Mouse (Mus musculus): ENCODE measurements around the gene Rab3d. TPM values are rescaled to one million over a fixed set of nuclear protein-coding genes. Genes with fewer than 3 reads are reported as not detected.
A peak's percentile ranks its signal among the peaks of the same experiment; 100 is the strongest.

The Rab3d gene
- total RNA-seq, 1 experiment from 2014 or later: 71.9 TPM

DNA sequence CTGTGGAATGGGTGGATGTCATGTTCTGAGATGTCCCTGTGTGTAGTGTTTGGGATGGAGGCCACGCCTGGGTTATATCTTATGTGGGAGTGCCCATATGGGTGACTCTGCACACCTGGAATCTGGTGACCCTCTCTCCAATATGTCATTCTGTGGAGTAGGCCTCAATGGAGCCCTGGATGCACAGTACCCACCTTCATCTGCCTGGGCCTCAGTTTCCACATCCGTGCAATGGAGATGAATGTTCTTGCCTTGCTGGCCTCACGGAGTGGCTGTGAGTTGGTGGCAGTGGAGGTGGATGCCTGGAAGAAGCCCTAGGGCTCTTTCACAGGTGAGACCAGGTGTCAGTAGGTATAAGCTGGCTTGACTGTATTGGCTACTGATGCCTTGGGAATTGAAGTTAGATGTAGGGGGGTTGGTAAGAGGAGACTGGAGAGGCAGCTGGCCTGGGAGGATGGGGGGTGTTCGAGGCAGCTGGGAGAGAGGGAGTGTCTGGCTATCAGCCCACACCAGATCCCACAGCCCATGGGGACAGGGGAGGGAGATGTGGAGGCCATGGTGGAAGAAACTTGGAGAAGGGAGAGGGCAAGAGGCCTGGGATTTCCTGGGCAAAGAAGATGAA is 20.4 kb upstream of the Rab3d start:
- DNase-seq: no peak

- DNase-seq: no peak
Measured at GRCm38 (mm10) chr9:21937711-21938175, 19.8 kb upstream of the Rab3d start.

- DNase-seq: peak; percentile 99
Measured at GRCm38 (mm10) chr9:21936692-21937570, 18.9 kb upstream of the Rab3d start, which contains the start of gene Plppr2. Plppr2 (plus strand) TSS chr9:21937033.

DNA sequence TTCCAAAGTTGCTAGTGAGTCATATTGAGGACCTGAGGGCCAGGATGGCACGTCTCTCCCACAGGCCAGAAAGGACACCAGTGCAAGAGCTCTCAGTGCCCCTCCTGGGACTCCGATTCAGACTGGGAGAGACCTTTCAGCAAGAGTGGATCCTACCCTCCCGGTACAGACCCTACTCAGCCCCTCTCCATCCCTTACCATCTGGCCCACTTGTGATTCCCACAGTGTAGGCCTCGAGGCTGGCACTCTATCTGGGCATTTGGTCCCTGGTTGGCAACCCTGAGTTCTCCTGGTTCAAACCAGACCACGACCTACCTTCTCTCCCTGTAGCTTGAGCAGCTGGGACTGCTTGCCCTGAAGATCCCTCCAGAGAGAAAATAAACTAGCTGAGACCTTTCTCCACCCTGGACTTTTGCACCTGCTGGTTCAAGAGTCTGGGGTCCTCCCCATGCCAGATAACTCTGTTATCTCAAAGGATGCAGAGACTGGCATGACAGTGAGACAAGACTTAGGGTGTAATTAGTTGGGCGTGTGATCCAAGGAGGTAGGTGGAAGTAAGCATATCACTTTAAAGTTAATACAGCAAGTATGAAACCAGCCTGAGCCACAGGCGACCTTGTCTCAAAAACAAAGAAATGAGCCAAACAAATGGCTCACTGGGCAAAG is 17.6 kb upstream of the Rab3d start:
- DNase-seq: no peak

DNA sequence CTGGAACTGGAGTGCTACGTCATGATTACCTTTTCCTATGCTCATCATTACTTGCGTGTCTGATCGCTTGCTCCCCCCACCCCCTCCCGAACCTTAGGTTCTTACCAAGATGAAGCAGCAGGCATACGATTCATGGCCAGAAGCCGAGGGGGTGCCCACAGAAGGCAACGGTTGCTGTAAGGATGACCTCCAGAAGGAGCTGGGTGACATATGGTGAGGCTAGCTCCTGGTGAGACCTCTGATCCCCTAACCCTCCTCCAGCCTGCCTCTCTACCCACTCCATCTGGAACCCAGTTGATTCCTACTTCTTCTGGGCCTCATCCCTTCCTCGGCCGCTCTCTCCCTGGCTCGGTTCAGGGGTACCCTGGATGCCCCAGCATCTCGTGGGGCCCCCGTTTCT is 16.0 kb upstream of the Rab3d start:
- DNase-seq: no peak

DNA sequence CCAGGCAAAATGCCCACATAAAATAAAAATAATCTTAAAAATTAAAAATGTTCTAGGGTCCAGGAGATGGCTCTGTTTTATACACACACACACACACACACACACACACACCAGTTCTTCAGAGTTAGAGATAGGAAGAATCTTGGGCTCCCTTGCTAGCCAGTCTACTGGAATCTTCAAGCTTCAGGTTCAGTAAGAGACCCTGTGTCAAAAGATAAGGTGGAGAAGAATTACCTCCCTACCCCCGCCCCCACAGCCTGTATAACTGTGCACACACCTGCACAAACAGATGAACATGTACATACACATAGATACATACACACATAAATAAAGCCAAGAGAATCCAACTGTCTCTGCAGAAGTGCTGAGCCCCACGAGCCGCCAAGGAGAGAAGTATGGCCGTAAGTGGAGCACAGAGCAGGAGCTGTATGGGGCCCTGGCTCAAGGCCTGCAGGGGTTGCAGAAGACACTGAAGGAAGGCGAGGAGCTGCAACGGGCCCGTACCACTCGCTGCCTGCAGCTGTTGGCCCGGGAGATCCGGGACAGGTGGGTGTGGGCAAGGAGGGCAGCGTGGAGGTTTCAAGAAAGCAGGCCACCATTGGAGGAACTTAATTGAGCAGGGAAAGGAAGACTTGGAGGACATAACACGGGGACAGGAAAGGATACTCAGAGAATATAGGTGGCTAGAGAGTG is 14.6 kb upstream of the Rab3d start:
- DNase-seq: no peak

DNA sequence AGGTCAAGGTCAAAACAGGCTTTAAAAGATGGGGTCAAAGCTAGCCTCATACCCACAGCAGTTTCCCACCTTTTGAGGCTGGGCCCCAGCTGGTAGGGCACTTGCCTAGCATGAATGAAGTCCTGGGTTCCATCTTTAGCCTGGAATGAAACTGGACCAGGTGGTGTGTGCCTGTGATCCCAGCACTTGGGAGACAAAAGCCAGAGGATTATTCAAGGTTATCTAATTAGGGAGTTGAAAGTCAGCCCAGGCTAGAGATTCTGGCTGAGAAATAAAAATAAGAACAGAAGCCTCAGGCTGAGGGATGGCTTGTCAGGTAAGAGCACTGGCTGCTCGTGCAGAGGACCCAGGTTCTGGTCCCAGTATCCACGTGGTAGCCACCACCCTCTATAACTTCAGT is 14.0 kb upstream of the Rab3d start:
- DNase-seq: no peak

DNA sequence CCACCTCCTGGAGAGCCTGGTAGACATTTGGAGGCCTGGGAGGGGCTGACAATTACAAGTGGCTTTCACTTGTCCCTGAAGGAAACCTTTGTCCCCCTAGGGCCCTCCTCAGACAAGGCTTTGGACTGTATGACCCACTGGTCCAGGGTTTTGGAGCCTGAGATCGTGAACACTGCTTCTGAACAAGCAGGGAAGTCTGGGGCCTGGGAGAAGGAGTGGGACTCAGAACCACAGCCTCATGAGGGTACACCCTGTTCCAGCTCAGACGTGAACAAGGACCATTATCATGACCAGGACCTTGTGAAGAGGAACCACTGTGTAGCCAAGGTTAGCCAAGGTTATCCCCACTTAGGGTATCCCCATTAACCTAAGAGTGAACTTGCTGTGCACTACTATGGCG is 11.2 kb upstream of the Rab3d start:
- no peak for DNase-seq

DNA sequence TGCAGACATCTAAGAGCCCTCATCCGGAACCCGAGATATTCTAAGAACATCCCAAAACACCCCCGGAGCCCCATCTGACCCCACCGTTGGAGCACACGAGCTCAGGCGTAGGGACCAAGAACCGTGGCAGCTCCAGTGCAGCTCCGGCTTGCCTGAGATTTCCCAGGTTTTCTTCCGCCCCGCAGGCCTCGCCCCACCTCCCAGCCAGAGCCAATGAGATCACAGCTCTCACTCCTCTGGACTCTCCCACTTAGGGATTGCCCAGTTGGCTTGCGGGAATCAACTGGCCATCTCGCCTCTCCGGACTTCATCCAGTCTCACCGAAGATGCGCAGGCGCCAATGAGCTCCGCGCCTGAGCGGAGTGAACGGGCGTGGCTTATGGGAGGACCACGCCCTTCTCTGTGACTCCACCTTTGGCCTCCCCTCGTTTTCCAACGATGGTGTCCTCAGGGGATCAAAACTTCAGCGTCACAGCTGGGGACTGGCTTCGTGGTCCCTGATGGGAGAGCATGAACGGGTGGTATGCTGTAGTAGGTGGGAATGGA is 9.3 kb upstream of the Rab3d start, which contains the start of the genes Ccdc159 and Tmem205:
TSS of gene Ccdc159 (plus strand) at position 264 of the 546 bp plus-strand sequence.
TSS of gene Tmem205 (minus strand) at position 349 of the 546 bp plus-strand sequence.
- peak; percentile 92 for DNase-seq

GRCm38 (mm10) chr9:21926784-21927183 is 8.8 kb upstream of the Rab3d start:
- no peak for DNase-seq

DNA sequence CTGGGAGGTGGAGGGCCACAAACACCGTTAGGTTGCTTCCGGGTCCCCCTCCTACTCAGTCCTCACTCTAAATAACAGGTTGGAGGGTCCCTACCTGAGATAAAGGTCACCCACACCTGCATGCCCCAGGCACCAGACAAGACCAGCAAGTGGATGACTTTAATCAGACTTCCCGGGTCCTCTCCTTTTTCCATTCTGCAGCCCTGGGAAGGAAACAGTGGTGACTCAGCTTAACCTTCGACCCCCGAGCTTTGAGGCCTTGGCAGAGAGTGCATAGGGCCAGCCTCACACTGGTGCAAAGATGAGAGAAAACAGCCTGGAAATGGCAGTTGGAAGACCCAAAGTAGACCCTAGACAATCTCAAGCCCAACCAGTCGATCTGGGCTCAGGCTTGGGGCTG is 8.2 kb upstream of the Rab3d start:
- peak; percentile 70 for DNase-seq

- no peak for DNase-seq
Measured at GRCm38 (mm10) chr9:21925506-21925905, 7.5 kb upstream of the Rab3d start.

GRCm38 (mm10) chr9:21925034-21925433 is 7.0 kb upstream of the Rab3d start:
- no peak for DNase-seq

DNA sequence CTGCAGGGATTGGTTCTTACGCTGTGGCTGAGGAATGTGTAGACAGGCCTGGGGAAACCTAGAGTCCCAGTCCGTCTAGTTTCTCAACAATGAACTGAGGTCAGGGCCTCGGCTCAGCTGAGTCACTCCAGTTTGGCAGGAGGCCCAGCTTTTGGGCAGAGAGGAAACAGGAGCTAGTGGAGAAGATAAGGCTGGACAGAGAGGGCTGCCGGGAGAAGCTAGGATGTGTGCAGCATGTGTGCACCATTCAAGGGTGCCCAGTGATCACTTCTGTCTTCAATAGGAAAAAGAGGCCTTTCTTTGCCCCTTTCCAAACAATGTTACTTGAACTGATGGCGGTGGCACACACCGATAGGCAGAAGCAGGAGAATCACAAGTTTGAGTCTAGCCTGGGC is 6.1 kb upstream of the Rab3d start:
- peak; percentile 95 for DNase-seq

GRCm38 (mm10) chr9:21923490-21924098 is 5.6 kb upstream of the Rab3d start:
- DNase-seq: no peak

- no peak for DNase-seq
Measured at GRCm38 (mm10) chr9:21923036-21923435, 5.0 kb upstream of the Rab3d start.

DNA sequence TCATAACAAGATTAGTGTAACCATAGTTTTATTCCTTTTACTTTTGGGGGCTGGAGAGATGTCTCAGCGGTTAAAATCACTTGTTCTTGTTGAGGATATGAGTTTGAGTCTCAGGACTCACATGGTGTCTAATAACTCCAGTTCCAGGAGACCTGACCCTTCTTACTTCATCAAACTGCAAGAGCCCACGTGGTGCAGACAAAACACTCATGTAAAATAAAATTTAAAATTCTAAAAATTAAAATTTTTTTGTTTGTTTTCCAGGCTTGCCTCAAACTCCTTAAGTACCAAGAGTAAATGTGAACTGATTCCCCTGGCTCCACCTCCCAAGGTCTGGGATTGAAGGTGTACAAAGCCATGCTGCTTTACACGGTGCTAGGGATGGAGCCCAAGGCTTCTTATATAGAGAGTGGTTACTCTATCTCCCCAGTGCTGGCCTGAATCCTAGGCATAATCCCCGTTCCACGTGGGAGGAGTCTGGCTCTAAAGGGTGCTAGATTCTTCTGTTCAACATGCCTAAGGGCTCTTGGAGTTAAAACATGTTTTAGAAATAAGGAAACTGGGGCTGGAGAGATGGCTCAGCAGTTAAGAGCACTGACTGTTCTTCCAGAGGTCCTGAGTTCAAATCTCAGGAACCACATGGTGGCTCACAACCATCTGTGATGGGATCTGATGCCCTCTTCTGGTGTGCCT is 846 bp upstream of the Rab3d start:
- DNase-seq: no peak

DNA sequence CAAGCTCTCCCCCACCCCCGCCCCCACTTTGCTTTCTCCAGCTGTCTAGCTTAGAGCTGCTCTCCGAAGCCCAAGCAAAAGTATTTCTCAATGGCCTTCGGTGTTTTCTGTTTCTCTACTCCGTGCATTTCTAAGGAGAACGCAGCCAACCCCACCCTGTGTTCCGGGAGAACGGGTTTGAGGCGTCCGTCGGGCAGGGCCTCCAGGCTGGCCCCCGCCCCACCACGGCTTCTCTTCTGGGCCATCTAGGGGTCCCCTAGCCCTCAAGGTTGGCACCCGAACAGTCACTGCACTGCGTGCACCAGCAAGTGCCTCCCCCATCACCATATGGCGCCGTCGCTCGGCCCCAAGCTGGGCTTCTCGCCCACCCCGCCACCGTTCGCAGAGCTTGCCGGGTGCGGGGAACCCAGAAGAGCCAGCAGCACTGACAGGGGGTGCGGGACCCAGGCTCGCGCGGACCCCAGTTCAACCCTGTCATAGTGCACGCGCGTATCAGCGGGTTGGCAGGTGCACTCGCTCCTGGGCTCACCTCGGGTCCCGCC is 428 bp downstream of the Rab3d start:
- no peak for DNase-seq

GRCm38 (mm10) chr9:21916851-21917492 is 1.0 kb downstream of the Rab3d start:
- no peak for DNase-seq
